Mouse (Mus musculus) adrenal gland, postnatal 36 days (tissue): ENCODE results near the gene Cdk1. TPM values are rescaled to one million over a fixed set of nuclear protein-coding genes. Genes with fewer than 3 reads are reported as not detected.
"Not testable (repeated sequence)": the region's sequence is repeated elsewhere in the genome, so short reads cannot be mapped to it uniquely, and the experiment has no call there.

Experiments used
- DNase-seq, 2 experiments: peaks; one replicate each; pipeline ENCODE4 v3.0.0; 2021; ENCODE audit warnings: mixed read lengths in 1 of 2
- long read RNA-seq, 2 experiments: library from polyadenylated mRNA; stranded (forward); transcript quantifications; one replicate each; pipeline ENCODE4 v2.0.0; 2021; ENCODE audit warnings: borderline sequencing depth in 2 of 2
- total RNA-seq, 2 experiments: library from RNA; stranded (reverse); gene quantifications; 2 replicates each; pipeline ENCODE4 v1.2.3; 2021

Cdk1 gene
- 10 to 100 TPM; 12.6 to 12.9 TPM for total RNA-seq
- long read RNA-seq, experiment 1, full-length matches to known transcripts, result 15 of 17 reads
- long read RNA-seq, experiment 1, partial matches to known transcripts, result 0 of 17 reads
- long read RNA-seq, experiment 1, other reads (novel, unspliced or antisense), result 2 of 17 reads
- long read RNA-seq, experiment 2, full-length matches to known transcripts, result 2 of 3 reads
- long read RNA-seq, experiment 2, partial matches to known transcripts, result 0 of 3 reads
- long read RNA-seq, experiment 2, other reads (novel, unspliced or antisense), result 1 of 3 reads

- peak; percentile 96 for DNase-seq
Measured at GRCm38 (mm10) chr10:69352212-69353085, at the start of gene Cdk1. Gene Cdk1 (minus strand): TSS chr10:69352938.

- DNase-seq, result no peak
Measured at GRCm38 (mm10) chr10:69399814-69400385, 47.2 kb upstream of the Cdk1 start.

GRCm38 (mm10) chr10:69398763-69399590, 46.2 kb upstream of the Cdk1 start, which contains the start of gene Ank3:
Gene Ank3 (plus strand): TSS chr10:69398773.
- peak; percentile 28 to 44 for DNase-seq

GRCm38 (mm10) chr10:69398197-69398762, 45.5 kb upstream of the Cdk1 start:
- no peak for DNase-seq

GRCm38 (mm10) chr10:69389511-69389910, 36.8 kb upstream of the Cdk1 start:
- DNase-seq, result no peak

- DNase-seq, result no peak
Measured at GRCm38 (mm10) chr10:69386767-69387166, 34.0 kb upstream of the Cdk1 start.

- DNase-seq, result no peak
Measured at GRCm38 (mm10) chr10:69385136-69385535, 32.4 kb upstream of the Cdk1 start.

GRCm38 (mm10) chr10:69384640-69385039, 31.9 kb upstream of the Cdk1 start:
- no peak for DNase-seq

GRCm38 (mm10) chr10:69383186-69383585, 30.4 kb upstream of the Cdk1 start:
- no peak for DNase-seq

- DNase-seq, result no peak
Measured at GRCm38 (mm10) chr10:69375154-69375553, 22.4 kb upstream of the Cdk1 start.

GRCm38 (mm10) chr10:69373796-69374550, 21.2 kb upstream of the Cdk1 start:
- DNase-seq, result no peak

GRCm38 (mm10) chr10:69372061-69372460, 19.3 kb upstream of the Cdk1 start:
- no peak for DNase-seq

GRCm38 (mm10) chr10:69371441-69371840, 18.7 kb upstream of the Cdk1 start:
- peak; percentile 27 to 65 for DNase-seq

GRCm38 (mm10) chr10:69369321-69369720, 16.6 kb upstream of the Cdk1 start:
- no peak for DNase-seq

- no peak for DNase-seq
Measured at GRCm38 (mm10) chr10:69366877-69367387, 14.2 kb upstream of the Cdk1 start.

GRCm38 (mm10) chr10:69366208-69366607, 13.5 kb upstream of the Cdk1 start:
- DNase-seq, result peak in 1 of 2 experiments; percentile 24

- no peak for DNase-seq
Measured at GRCm38 (mm10) chr10:69359666-69360065, 6.9 kb upstream of the Cdk1 start.

- DNase-seq, result not testable (repeated sequence)
Measured at GRCm38 (mm10) chr10:69353086-69353479, 345 bp upstream of the Cdk1 start.

GRCm38 (mm10) chr10:69351842-69352211, 911 bp downstream of the Cdk1 start:
- no peak for DNase-seq

- peak; percentile 15 to 34 for DNase-seq
Measured at GRCm38 (mm10) chr10:69351071-69351841, 1.5 kb downstream of the Cdk1 start.
